Mouse (Mus musculus): ENCODE results near the gene Psmc6. TPM values are rescaled to one million over a fixed set of nuclear protein-coding genes. Genes with fewer than 3 reads are reported as not detected.
A peak's percentile ranks its signal among the peaks of the same experiment; 100 is the strongest.

Psmc6 gene
- polyA plus RNA-seq, 1 experiment from 2014 or later: 142 TPM

GRCm38 (mm10) chr14:45323320-45323719, 6.3 kb upstream of the Psmc6 start:
- H3K4me1 ChIP-seq (replicated peaks; ENCODE audit: control insufficient read depth, insufficient read depth, low read length): no peaks in the 10 kb centered on the region
- H3K27me3 ChIP-seq (replicated peaks; ENCODE audit: control insufficient read depth, insufficient read depth, low read length): no peaks in the 10 kb centered on the region
- no peak overlapping the region for H3K9ac ChIP-seq (ENCODE audit: low read length)
- H3K27ac ChIP-seq (ENCODE audit: low read depth): no peak overlapping the region
- no peak overlapping the region for H3K4me3 ChIP-seq (ENCODE audit: low read depth, low read length)
- no peak overlapping the region for H3K4me2 ChIP-seq (ENCODE audit: low read length)
- no peak for ATAC-seq (replicated peaks; ENCODE audit: low FRiP score, low TSS enrichment, low read depth)
- DNase-seq (ENCODE audit: low spot score): no peak
- no peaks in the 10 kb centered on the region for H3K9me3 ChIP-seq (ENCODE audit: control insufficient read depth, low read length)
- WGBS: 83% methylated on average over 3 of the region's 3 CpGs
- H3K36me3 ChIP-seq (ENCODE audit: control insufficient read depth, insufficient read depth, low read length): no peaks in the 10 kb centered on the region

GRCm38 (mm10) chr14:45325471-45325870, 4.1 kb upstream of the Psmc6 start:
- Histone ChIP-seq H3K9me3 (ENCODE audit: control insufficient read depth, low read length) (no peaks in the 10 kb centered on the region), H3K27me3 (replicated peaks; ENCODE audit: control insufficient read depth, insufficient read depth, low read length) (no peaks in the 10 kb centered on the region), H3K4me1 (replicated peaks; ENCODE audit: control insufficient read depth, insufficient read depth, low read length) (no peaks in the 10 kb centered on the region), H3K36me3 (ENCODE audit: control insufficient read depth, insufficient read depth, low read length) (no peaks in the 10 kb centered on the region), H3K9ac (ENCODE audit: low read length) (no peak overlapping the region), H3K4me3 (ENCODE audit: low read depth, low read length) (no peak overlapping the region), H3K27ac (ENCODE audit: low read depth) (no peak overlapping the region), H3K4me2 (ENCODE audit: low read length) (no peak overlapping the region)
- DNase-seq (ENCODE audit: low spot score) (no peak), ATAC-seq (replicated peaks; ENCODE audit: low FRiP score, low TSS enrichment, low read depth) (no peak)

- Histone ChIP-seq H3K4me1 (replicated peaks; ENCODE audit: control insufficient read depth, insufficient read depth, low read length) (peaks cover 4% of the 10 kb centered on the region), H3K9me3 (ENCODE audit: control insufficient read depth, low read length) (no peaks in the 10 kb centered on the region), H3K27me3 (replicated peaks; ENCODE audit: control insufficient read depth, insufficient read depth, low read length) (no peaks in the 10 kb centered on the region), H3K4me2 (ENCODE audit: low read length) (no peak overlapping the region), H3K36me3 (ENCODE audit: control insufficient read depth, insufficient read depth, low read length) (peaks cover 21% of the 10 kb centered on the region), H3K4me3 (ENCODE audit: low read depth, low read length) (no peak overlapping the region), H3K27ac (ENCODE audit: low read depth) (no peak overlapping the region), H3K9ac (ENCODE audit: low read length) (no peak overlapping the region)
- ATAC-seq (replicated peaks; ENCODE audit: low FRiP score, low TSS enrichment, low read depth) (no peak), DNase-seq (ENCODE audit: low spot score) (no peak)
- 90% methylated on average over 4 of the region's 4 CpGs for WGBS
Measured at GRCm38 (mm10) chr14:45328072-45328713, 1.4 kb upstream of the Psmc6 start.

- H3K9me3 ChIP-seq (ENCODE audit: control insufficient read depth, low read length): no peaks in the 10 kb centered on the region
- H3K4me3 ChIP-seq (ENCODE audit: low read depth, low read length): peak overlapping the region; percentile 97
- peak; percentile 17 for ATAC-seq (replicated peaks; ENCODE audit: low FRiP score, low TSS enrichment, low read depth)
- H3K27ac ChIP-seq (ENCODE audit: low read depth): no peak overlapping the region; the same call in 1 of the 2 replicates
- 14% methylated on average over 8 of the region's 8 CpGs for WGBS
- DNase-seq (ENCODE audit: low spot score): no peak
- H3K4me1 ChIP-seq (replicated peaks; ENCODE audit: control insufficient read depth, insufficient read depth, low read length): peaks cover 4% of the 10 kb centered on the region
- no peaks in the 10 kb centered on the region for H3K27me3 ChIP-seq (replicated peaks; ENCODE audit: control insufficient read depth, insufficient read depth, low read length)
- peaks cover 30% of the 10 kb centered on the region for H3K36me3 ChIP-seq (ENCODE audit: control insufficient read depth, insufficient read depth, low read length)
- H3K9ac ChIP-seq (ENCODE audit: low read length): no peak overlapping the region
- H3K4me2 ChIP-seq (ENCODE audit: low read length): peak overlapping the region; percentile 51
Measured at GRCm38 (mm10) chr14:45329018-45329588, 485 bp upstream of the Psmc6 start.

DNA sequence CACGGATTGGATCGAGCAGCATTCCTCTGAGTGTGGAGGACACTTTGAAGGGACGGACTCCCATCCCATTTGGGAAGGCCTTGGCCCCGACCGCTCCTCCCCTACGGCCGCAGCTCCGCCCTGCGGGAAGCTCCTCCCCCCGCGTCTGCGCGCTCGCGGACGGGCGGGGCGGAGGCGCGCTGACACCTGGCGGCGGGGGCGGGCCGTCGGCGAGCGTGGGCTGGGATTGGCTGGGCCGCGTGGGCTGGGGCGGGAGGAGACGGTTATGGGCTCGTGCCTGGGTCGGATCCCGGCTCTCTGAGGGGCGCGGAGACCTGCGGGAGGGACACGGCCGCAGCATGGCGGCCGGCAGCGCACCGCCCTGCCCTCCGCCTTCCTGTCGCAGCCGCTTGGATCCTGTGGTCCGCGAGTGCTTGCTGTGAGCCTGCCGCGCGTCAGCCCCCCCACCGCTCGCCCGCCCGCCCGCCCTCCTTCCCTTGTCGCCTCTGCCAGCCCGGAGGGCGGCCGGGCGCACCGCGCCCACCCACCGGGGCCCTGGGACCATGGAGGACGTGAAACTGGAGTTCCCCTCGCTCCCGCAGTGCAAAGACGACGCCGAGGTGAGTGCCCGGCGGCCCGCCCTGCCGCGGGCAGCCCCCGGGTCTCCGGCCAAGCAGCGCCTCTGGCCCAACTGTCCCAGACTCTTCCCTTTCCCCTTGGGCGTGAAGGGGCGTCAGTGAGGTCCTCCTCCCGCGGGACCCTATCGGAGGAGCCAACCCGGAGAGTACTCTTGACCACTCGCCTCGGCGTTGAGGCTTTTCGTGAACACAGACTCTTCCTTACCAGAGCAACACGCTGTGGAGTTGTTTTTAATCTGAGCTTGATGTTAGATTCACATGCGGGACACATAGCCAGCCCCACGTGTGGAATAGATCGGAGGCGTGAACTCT, 21.6 kb downstream of the Psmc6 start, which contains the start of gene Styx:
Styx (plus strand) TSS at position 163 of the 929 bp plus-strand sequence.
- peak within 1 kb of the TSS; percentile 53 for H3K4me2 ChIP-seq (ENCODE audit: low read length)
- peaks cover 33% of the 10 kb centered on the region for H3K36me3 ChIP-seq (ENCODE audit: control insufficient read depth, insufficient read depth, low read length)
- no peaks in the 10 kb centered on the region for H3K27me3 ChIP-seq (replicated peaks; ENCODE audit: control insufficient read depth, insufficient read depth, low read length)
- peak; percentile 95 for DNase-seq (ENCODE audit: low spot score)
- WGBS: under 1% methylated on average over 66 of the region's 93 CpGs
- H3K4me1 ChIP-seq (replicated peaks; ENCODE audit: control insufficient read depth, insufficient read depth, low read length): peaks cover 13% of the 10 kb centered on the region
- H3K4me3 ChIP-seq (ENCODE audit: low read depth, low read length): peak within 1 kb of the TSS; percentile 71
- H3K27ac ChIP-seq (ENCODE audit: low read depth): peak within 1 kb of the TSS; percentile 75
- ATAC-seq (replicated peaks; ENCODE audit: low FRiP score, low TSS enrichment, low read depth): peak; percentile 98
- peak within 1 kb of the TSS; percentile 64 for H3K9ac ChIP-seq (ENCODE audit: low read length)
- no peaks in the 10 kb centered on the region for H3K9me3 ChIP-seq (ENCODE audit: control insufficient read depth, low read length)

GRCm38 (mm10) chr14:45364211-45365195, 34.9 kb downstream of the Psmc6 start:
- no peaks in the 10 kb centered on the region for H3K27me3 ChIP-seq (replicated peaks; ENCODE audit: control insufficient read depth, insufficient read depth, low read length)
- no peak overlapping the region for H3K4me3 ChIP-seq (ENCODE audit: low read depth, low read length)
- H3K9me3 ChIP-seq (ENCODE audit: control insufficient read depth, low read length): peaks cover under 1% of the 10 kb centered on the region; the same call in 1 of the 2 replicates
- ATAC-seq (replicated peaks; ENCODE audit: low FRiP score, low TSS enrichment, low read depth) (no peak), DNase-seq (ENCODE audit: low spot score) (no peak)
- peaks cover 20% of the 10 kb centered on the region for H3K36me3 ChIP-seq (ENCODE audit: control insufficient read depth, insufficient read depth, low read length)
- no peak overlapping the region for H3K27ac ChIP-seq (ENCODE audit: low read depth)
- no peaks in the 10 kb centered on the region for H3K4me1 ChIP-seq (replicated peaks; ENCODE audit: control insufficient read depth, insufficient read depth, low read length)
- WGBS: 89% methylated on average over 16 of the region's 16 CpGs
- no peak overlapping the region for H3K4me2 ChIP-seq (ENCODE audit: low read length)
- H3K9ac ChIP-seq (ENCODE audit: low read length): no peak overlapping the region

- DNase-seq (ENCODE audit: low spot score) (no peak), ATAC-seq (replicated peaks; ENCODE audit: low FRiP score, low TSS enrichment, low read depth) (no peak)
- Histone ChIP-seq H3K4me1 (replicated peaks; ENCODE audit: control insufficient read depth, insufficient read depth, low read length) (no peaks in the 10 kb centered on the region), H3K27ac (ENCODE audit: low read depth) (no peak overlapping the region), H3K4me2 (ENCODE audit: low read length) (no peak overlapping the region), H3K9ac (ENCODE audit: low read length) (no peak overlapping the region), H3K9me3 (ENCODE audit: control insufficient read depth, low read length) (peaks cover 5% of the 10 kb centered on the region; the same call in 1 of the 2 replicates), H3K4me3 (ENCODE audit: low read depth, low read length) (no peak overlapping the region), H3K36me3 (ENCODE audit: control insufficient read depth, insufficient read depth, low read length) (peaks cover 27% of the 10 kb centered on the region), H3K27me3 (replicated peaks; ENCODE audit: control insufficient read depth, insufficient read depth, low read length) (no peaks in the 10 kb centered on the region)
- WGBS: 87% methylated on average over 6 of the region's 6 CpGs
Measured at GRCm38 (mm10) chr14:45365196-45365587, 35.6 kb downstream of the Psmc6 start.

GRCm38 (mm10) chr14:45378771-45379170, 49.2 kb downstream of the Psmc6 start:
- Histone ChIP-seq H3K27ac (ENCODE audit: low read depth) (no peak overlapping the region), H3K4me1 (replicated peaks; ENCODE audit: control insufficient read depth, insufficient read depth, low read length) (no peaks in the 10 kb centered on the region), H3K4me3 (ENCODE audit: low read depth, low read length) (no peak overlapping the region), H3K4me2 (ENCODE audit: low read length) (no peak overlapping the region), H3K9ac (ENCODE audit: low read length) (no peak overlapping the region), H3K27me3 (replicated peaks; ENCODE audit: control insufficient read depth, insufficient read depth, low read length) (no peaks in the 10 kb centered on the region), H3K9me3 (ENCODE audit: control insufficient read depth, low read length) (no peaks in the 10 kb centered on the region), H3K36me3 (ENCODE audit: control insufficient read depth, insufficient read depth, low read length) (peaks cover 45% of the 10 kb centered on the region)
- ATAC-seq (replicated peaks; ENCODE audit: low FRiP score, low TSS enrichment, low read depth): no peak
- no peak for DNase-seq (ENCODE audit: low spot score)
- WGBS: 65% methylated on average over 3 of the region's 3 CpGs

All from intestine, embryonic 14.5 days (tissue).